Mouse (Mus musculus): ENCODE results near the gene Ptcra. TPM values are rescaled to one million over a fixed set of nuclear protein-coding genes. Genes with fewer than 3 reads are reported as not detected.

Ptcra gene
- polyA plus RNA-seq, 1 experiment from 2014 or later: 0.29 TPM

DNA sequence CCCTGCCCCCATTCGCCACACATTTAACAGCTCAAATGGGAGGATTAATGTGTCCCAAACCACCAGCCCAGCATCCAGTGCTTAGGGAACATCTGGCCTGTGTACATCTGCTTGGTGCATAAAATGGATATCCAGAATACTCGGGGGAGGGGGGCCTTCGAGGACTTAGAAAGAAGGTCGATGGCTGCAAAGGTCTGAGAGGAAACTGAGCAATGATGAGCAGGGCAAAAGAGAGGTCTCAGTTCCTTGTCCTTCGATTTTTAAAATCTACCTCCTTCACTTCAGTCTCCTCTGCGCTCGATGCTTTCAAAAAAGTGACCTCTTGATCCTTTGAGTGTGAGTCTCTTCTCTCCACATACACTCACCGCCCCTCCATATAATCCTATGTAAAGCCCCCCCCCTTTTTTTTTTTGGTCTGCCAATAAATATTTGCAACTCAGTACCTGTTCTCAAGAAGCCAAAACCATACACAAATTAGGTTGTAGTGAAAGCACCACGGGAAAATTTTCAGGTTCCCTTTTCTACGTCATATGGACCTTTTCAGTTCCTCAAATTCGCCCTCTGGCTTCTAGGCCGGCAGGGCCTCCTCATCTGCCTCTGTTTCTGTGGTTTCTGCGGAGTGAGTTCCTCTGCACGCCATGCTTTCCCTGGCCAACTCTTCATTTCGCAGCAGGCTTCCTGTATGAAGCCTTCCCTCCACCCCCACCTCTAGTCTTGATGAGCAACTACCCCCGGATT, 12.3 kb downstream of the Ptcra start:
- H3K36me3 ChIP-seq (ENCODE audit: insufficient read depth, low read length): 0 out of 2 replicates have a peak, but pooled peaks cover 7% of the 10 kb centered on the region
- peak overlapping the region; percentile 81 for H3K4me2 ChIP-seq (replicated peaks; ENCODE audit: low read depth, low read length)
- peak overlapping the region; percentile 92 for H3K27ac ChIP-seq (ENCODE audit: low read length)
- H3K4me1 ChIP-seq (ENCODE audit: insufficient read depth, low read length): peaks cover 11% of the 10 kb centered on the region
- no peaks in the 10 kb centered on the region for H3K27me3 ChIP-seq (ENCODE audit: insufficient read depth, low read length)
- H3K4me3 ChIP-seq (ENCODE audit: low read length): peak overlapping the region; percentile 78
- H3K9me3 ChIP-seq (ENCODE audit: low read length): no peaks in the 10 kb centered on the region
- H3K9ac ChIP-seq (replicated peaks; ENCODE audit: low read length): peak overlapping the region; percentile 83
- WGBS: 17% methylated on average over 16 of the region's 16 CpGs
- ATAC-seq (ENCODE audit: low FRiP score, low TSS enrichment): no peak

DNA sequence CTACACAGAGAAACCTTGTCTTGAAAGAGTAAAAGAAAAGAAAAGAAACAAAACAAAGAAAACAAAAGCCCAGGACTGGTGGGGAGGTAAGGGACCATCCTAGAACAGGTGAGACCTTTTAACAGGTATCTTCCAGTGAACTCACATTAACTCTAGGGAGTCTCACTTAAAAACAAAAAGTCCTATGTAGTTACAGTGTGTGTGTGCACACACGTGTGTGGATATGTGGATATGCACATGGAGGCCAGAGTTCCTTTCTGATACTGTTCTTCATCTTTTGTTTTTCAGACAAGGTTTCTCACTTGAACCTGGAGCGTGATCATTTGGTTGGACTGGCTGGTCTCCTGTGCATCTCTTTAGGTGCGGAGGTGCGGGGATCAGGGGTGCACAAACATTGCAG, 12.9 kb downstream of the Ptcra start:
- Histone ChIP-seq H3K36me3 (ENCODE audit: insufficient read depth, low read length) (0 out of 2 replicates have a peak, but pooled peaks cover 7% of the 10 kb centered on the region), H3K27me3 (ENCODE audit: insufficient read depth, low read length) (no peaks in the 10 kb centered on the region), H3K9me3 (ENCODE audit: low read length) (no peaks in the 10 kb centered on the region), H3K9ac (replicated peaks; ENCODE audit: low read length) (peak overlapping the region; percentile 83), H3K27ac (ENCODE audit: low read length) (no peak overlapping the region), H3K4me1 (ENCODE audit: insufficient read depth, low read length) (peaks cover 11% of the 10 kb centered on the region), H3K4me3 (ENCODE audit: low read length) (peak overlapping the region; percentile 78), H3K4me2 (replicated peaks; ENCODE audit: low read depth, low read length) (peak overlapping the region; percentile 81)
- no peak for ATAC-seq (ENCODE audit: low FRiP score, low TSS enrichment)
- 81% methylated on average over 4 of the region's 4 CpGs for WGBS

DNA sequence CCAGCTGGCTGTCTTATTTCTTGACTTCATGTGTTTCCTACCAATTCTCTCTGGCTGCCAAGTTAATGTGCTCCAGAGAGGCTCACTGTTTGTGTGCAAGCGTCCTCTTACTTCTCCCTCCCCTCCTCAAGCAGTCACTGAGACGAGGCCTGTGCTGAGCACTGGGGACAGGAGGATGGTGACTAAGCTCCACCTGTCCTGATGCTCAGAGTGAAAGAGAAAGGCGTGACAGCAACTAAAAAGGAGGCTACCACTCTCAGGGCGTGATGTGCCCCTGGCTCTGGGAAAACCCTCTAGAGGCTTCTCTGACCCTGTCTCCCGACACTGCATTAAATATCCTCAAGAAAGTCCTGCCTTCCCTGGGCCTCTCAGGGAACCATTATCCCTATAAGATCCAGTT, 14.2 kb downstream of the Ptcra start:
- H3K27ac ChIP-seq (ENCODE audit: low read length): no peak overlapping the region
- H3K4me3 ChIP-seq (ENCODE audit: low read length): no peak overlapping the region
- H3K4me1 ChIP-seq (ENCODE audit: insufficient read depth, low read length): peaks cover 11% of the 10 kb centered on the region
- H3K4me2 ChIP-seq (replicated peaks; ENCODE audit: low read depth, low read length): no peak overlapping the region
- H3K9me3 ChIP-seq (ENCODE audit: low read length): no peaks in the 10 kb centered on the region
- ATAC-seq (ENCODE audit: low FRiP score, low TSS enrichment): no peak
- 0 out of 2 replicates have a peak, but pooled peaks cover 7% of the 10 kb centered on the region for H3K36me3 ChIP-seq (ENCODE audit: insufficient read depth, low read length)
- 87% methylated on average over 5 of the region's 5 CpGs for WGBS
- H3K9ac ChIP-seq (replicated peaks; ENCODE audit: low read length): no peak overlapping the region
- H3K27me3 ChIP-seq (ENCODE audit: insufficient read depth, low read length): no peaks in the 10 kb centered on the region

DNA sequence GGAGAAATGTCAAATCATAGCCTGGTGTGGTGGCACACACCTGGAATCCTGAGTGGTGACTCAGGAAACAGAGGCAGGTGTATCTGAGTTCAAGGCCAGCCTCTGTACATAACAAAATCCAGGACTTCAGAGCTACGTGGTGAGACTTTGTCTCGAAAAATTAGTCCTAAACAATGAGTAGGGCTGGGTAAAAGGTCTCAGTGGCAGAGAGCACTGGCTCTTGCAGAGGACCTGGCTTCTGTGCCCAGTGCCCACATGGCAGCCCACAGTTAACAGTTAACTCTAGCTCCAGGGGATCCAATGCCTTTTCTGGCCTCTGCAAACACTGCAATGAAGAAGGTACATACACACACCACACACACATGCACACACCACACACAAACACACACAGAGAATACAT, 15.7 kb downstream of the Ptcra start:
- H3K4me2 ChIP-seq (replicated peaks; ENCODE audit: low read depth, low read length): no peak overlapping the region
- H3K4me3 ChIP-seq (ENCODE audit: low read length): no peak overlapping the region
- H3K4me1 ChIP-seq (ENCODE audit: insufficient read depth, low read length): peaks cover 11% of the 10 kb centered on the region
- WGBS: 97% methylated on average over 2 of the region's 2 CpGs
- H3K9me3 ChIP-seq (ENCODE audit: low read length): no peaks in the 10 kb centered on the region
- ATAC-seq (ENCODE audit: low FRiP score, low TSS enrichment): no peak
- no peak overlapping the region for H3K9ac ChIP-seq (replicated peaks; ENCODE audit: low read length)
- no peaks in the 10 kb centered on the region for H3K27me3 ChIP-seq (ENCODE audit: insufficient read depth, low read length)
- no peak overlapping the region for H3K27ac ChIP-seq (ENCODE audit: low read length)
- H3K36me3 ChIP-seq (ENCODE audit: insufficient read depth, low read length): peaks cover 16% of the 10 kb centered on the region; the same call in 1 of the 2 replicates

DNA sequence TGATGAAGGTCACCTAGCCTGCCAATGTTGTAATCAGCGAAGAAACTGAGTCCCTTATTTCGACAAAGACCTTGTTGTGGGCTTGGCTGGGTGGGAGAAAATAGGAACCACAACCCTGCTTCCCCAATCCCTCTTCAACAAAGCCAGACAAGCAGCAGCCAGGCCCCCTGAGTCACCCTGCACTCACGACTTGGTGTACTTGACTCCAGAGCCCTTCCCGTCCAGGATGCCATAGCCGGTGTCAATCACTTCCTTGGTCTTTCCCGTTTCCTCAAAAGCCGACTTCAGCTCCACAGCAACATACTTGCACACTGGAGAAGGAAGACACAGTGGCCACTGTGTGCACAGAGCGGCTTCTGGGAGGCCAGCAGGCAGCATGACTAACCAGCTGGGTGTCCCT, 16.3 kb downstream of the Ptcra start:
- ATAC-seq (ENCODE audit: low FRiP score, low TSS enrichment): no peak
- Histone ChIP-seq H3K4me2 (replicated peaks; ENCODE audit: low read depth, low read length) (no peak overlapping the region), H3K4me3 (ENCODE audit: low read length) (no peak overlapping the region), H3K9ac (replicated peaks; ENCODE audit: low read length) (no peak overlapping the region), H3K9me3 (ENCODE audit: low read length) (no peaks in the 10 kb centered on the region), H3K4me1 (ENCODE audit: insufficient read depth, low read length) (peaks cover 8% of the 10 kb centered on the region), H3K27me3 (ENCODE audit: insufficient read depth, low read length) (no peaks in the 10 kb centered on the region), H3K27ac (ENCODE audit: low read length) (no peak overlapping the region), H3K36me3 (ENCODE audit: insufficient read depth, low read length) (peaks cover 22% of the 10 kb centered on the region)
- 85% methylated on average over 8 of the region's 8 CpGs for WGBS

DNA sequence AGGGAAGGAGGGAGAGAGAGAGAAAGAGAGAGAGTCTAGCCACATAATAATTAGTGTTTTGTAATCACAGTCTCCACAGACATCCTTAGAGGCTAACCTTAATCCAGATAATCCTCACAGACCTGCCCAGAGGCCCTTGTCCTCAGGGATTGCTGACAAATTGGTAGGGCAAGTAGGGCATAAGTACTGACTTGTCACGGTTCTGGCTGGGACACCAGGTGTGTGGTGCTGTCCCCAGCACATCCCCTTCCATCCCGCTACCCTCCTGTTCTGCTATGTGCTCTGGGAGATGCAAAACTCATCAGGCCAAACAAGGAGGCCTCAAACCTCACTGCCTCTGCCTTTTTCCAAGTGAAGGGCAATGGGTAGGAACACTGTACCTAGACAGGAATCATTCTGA, 18.0 kb downstream of the Ptcra start:
- WGBS: 83% methylated on average over 2 of the region's 2 CpGs

DNA sequence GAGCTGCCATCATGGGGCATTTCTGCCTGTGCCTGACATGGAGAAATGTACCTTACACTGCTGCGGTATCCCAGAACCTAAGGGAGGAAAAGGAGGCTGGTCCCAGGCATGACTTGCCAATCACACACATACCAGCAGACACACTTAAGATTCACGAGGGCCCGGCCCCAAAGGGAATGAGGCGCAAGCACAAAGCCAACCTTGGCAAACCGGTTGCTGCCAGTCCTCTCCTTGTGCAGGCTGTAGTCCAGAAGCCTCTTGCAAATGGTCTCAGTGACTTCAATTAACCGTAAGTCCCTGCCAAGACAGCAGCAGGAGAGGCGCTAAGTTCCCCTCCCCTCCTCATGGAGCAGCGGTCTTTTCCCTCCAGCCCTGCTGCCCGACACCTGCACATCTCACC, 20.5 kb downstream of the Ptcra start:
- Histone ChIP-seq H3K36me3 (ENCODE audit: insufficient read depth, low read length) (peaks cover 28% of the 10 kb centered on the region), H3K4me2 (replicated peaks; ENCODE audit: low read depth, low read length) (no peak overlapping the region), H3K9me3 (ENCODE audit: low read length) (no peaks in the 10 kb centered on the region), H3K27me3 (ENCODE audit: insufficient read depth, low read length) (no peaks in the 10 kb centered on the region), H3K4me3 (ENCODE audit: low read length) (no peak overlapping the region), H3K27ac (ENCODE audit: low read length) (no peak overlapping the region), H3K4me1 (ENCODE audit: insufficient read depth, low read length) (no peaks in the 10 kb centered on the region), H3K9ac (replicated peaks; ENCODE audit: low read length) (no peak overlapping the region)
- ATAC-seq (ENCODE audit: low FRiP score, low TSS enrichment): no peak
- WGBS: 85% methylated on average over 9 of the region's 9 CpGs

More for the DNA sequence above, 18.0 kb downstream of the Ptcra start:
- no peaks in the 10 kb centered on the region for H3K27me3 ChIP-seq (ENCODE audit: insufficient read depth, low read length)
- H3K9ac ChIP-seq (replicated peaks; ENCODE audit: low read length): no peak overlapping the region
- peaks cover 28% of the 10 kb centered on the region for H3K36me3 ChIP-seq (ENCODE audit: insufficient read depth, low read length)
- no peak overlapping the region for H3K4me3 ChIP-seq (ENCODE audit: low read length)
- ATAC-seq (ENCODE audit: low FRiP score, low TSS enrichment): no peak
- H3K27ac ChIP-seq (ENCODE audit: low read length): no peak overlapping the region
- no peaks in the 10 kb centered on the region for H3K9me3 ChIP-seq (ENCODE audit: low read length)
- H3K4me2 ChIP-seq (replicated peaks; ENCODE audit: low read depth, low read length): no peak overlapping the region
- no peaks in the 10 kb centered on the region for H3K4me1 ChIP-seq (ENCODE audit: insufficient read depth, low read length)

DNA sequence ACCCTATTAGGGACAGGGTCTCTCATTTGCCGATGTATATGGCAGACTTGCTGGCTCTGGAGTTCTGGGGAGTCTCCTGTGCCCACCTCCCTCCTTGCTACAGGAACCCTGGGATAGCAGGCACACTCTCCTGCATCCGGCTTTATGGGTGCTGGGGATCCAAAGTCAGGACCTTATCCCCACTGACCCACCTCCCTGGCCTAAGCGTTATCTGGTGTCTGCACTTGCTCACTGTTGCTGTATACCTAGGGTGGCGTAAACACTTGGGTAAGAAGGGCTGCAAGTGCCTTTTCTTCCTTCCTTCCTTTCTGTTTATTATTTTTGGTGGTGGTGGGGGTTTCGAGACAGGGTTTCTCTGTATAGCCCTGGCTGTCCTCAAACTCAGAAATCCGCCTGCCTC, 22.2 kb downstream of the Ptcra start:
- Histone ChIP-seq H3K9ac (replicated peaks; ENCODE audit: low read length) (no peak overlapping the region), H3K36me3 (ENCODE audit: insufficient read depth, low read length) (peaks cover 24% of the 10 kb centered on the region), H3K4me2 (replicated peaks; ENCODE audit: low read depth, low read length) (no peak overlapping the region), H3K27ac (ENCODE audit: low read length) (no peak overlapping the region), H3K27me3 (ENCODE audit: insufficient read depth, low read length) (no peaks in the 10 kb centered on the region), H3K4me3 (ENCODE audit: low read length) (no peak overlapping the region), H3K9me3 (ENCODE audit: low read length) (no peaks in the 10 kb centered on the region), H3K4me1 (ENCODE audit: insufficient read depth, low read length) (no peaks in the 10 kb centered on the region)
- no peak for ATAC-seq (ENCODE audit: low FRiP score, low TSS enrichment)
- WGBS: 90% methylated on average over 6 of the region's 6 CpGs

DNA sequence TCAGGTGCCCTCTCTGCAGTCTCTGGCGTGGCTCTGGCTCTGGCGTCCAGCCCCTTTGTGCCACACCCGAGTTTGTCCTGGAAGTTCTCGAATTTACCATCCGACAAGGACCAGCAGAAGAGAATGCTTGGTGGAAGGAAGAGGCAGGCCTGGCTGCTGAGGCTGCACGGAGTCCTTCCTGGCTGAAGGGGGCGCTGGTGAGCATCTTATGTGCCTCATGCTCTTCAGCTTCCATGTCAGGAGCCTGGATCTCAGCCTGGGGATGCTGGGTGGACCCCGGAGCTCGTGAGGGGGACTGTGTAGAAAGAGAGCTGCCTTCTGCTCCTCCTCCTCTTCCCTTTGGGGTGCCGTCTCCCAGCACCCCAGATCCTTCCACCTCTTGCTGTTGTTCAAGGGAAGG, 27.4 kb downstream of the Ptcra start:
- ATAC-seq (ENCODE audit: low FRiP score, low TSS enrichment): no peak
- Histone ChIP-seq H3K36me3 (ENCODE audit: insufficient read depth, low read length) (peaks cover 17% of the 10 kb centered on the region), H3K9me3 (ENCODE audit: low read length) (no peaks in the 10 kb centered on the region), H3K4me1 (ENCODE audit: insufficient read depth, low read length) (no peaks in the 10 kb centered on the region), H3K9ac (replicated peaks; ENCODE audit: low read length) (no peak overlapping the region), H3K4me2 (replicated peaks; ENCODE audit: low read depth, low read length) (no peak overlapping the region), H3K27ac (ENCODE audit: low read length) (no peak overlapping the region), H3K4me3 (ENCODE audit: low read length) (no peak overlapping the region), H3K27me3 (ENCODE audit: insufficient read depth, low read length) (no peaks in the 10 kb centered on the region)
- WGBS: 56% methylated on average over 9 of the region's 10 CpGs

DNA sequence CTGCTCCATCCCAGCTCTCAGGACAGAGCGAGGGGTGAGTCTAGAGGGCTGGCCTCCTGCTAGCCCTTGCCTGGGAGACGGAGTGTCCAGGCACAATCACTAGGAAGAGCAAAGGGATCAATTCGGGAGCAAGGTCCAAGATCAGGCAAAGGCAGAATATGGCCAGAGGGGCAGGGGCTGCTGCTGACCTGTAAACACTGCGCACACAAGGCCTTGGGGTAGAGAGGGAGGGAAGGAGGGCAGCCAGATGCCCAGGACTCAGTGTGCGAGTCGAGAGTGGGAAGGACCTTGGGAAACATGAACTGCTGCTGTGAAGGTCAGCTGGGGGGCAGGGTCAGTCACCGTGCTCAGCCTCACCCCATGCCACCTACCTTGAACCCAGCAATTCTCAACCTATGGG, 28.2 kb downstream of the Ptcra start:
- no peaks in the 10 kb centered on the region for H3K9me3 ChIP-seq (ENCODE audit: low read length)
- no peak overlapping the region for H3K9ac ChIP-seq (replicated peaks; ENCODE audit: low read length)
- H3K4me3 ChIP-seq (ENCODE audit: low read length): no peak overlapping the region
- no peak for ATAC-seq (ENCODE audit: low FRiP score, low TSS enrichment)
- H3K27me3 ChIP-seq (ENCODE audit: insufficient read depth, low read length): no peaks in the 10 kb centered on the region
- H3K4me1 ChIP-seq (ENCODE audit: insufficient read depth, low read length): no peaks in the 10 kb centered on the region
- WGBS: 80% methylated on average over 7 of the region's 7 CpGs
- no peak overlapping the region for H3K4me2 ChIP-seq (replicated peaks; ENCODE audit: low read depth, low read length)
- peaks cover 17% of the 10 kb centered on the region for H3K36me3 ChIP-seq (ENCODE audit: insufficient read depth, low read length)
- H3K27ac ChIP-seq (ENCODE audit: low read length): no peak overlapping the region
